In the genomic region with DNA sequence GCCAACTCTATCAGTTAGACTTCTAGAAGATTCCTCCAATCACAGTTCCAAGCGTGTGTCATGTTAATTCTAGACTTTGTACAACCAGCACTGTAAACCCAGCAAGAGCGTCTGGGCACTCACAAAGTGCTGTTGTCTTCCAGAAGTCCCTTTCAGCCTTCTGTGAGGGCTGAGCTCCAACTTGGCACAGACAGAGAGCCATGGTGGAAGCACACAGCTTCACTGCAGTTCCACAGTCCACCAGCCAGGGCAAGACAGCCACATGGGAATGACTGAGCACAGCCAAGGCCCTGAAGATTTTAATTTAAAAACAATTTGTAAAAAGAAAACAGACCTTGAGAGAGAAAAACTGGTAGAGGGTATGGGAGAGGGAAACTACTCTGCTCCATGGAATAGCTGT, we compare ENCODE assay signal across 10 mouse cellular contexts.
DNase-seq lines count a peak whose midpoint lies in the region; ATAC-seq lines count a peak whose summit lies in the region.
"Had no signal": no experiment of that assay in that cellular context is flagged by ENCODE, and none has a peak within 500 bp of the region (broad histone marks: within the 10 kb centered on the region; RNA-seq: fewer than 3 reads in every experiment).

No protein-coding gene starts in this region.

- no peaks in the 10 kb centered on the region for H3K36me3 ChIP-seq in forebrain, embryonic 15.5 days
- H3K36me3 ChIP-seq in forebrain, embryonic 10.5 days (replicated peaks) = no peaks in the 10 kb centered on the region
- H3K36me3 ChIP-seq: limb, embryonic 15.5 days; midbrain, embryonic 13.5 days had no signal

- ATAC-seq in forebrain, embryonic 15.5 days (replicated peaks) = peak; percentile 74
- no peak for ATAC-seq in erythroid progenitor cell, adult 5-6 weeks (replicated peaks; ENCODE audit: low FRiP score, poor library complexity, severe bottlenecking)
- ATAC-seq: midbrain, embryonic 13.5 days had no signal

- no peak overlapping the region for H3K4me3 ChIP-seq in forebrain, embryonic 15.5 days
- H3K4me3 ChIP-seq in forebrain, embryonic 10.5 days = no peak overlapping the region
- H3K4me3 ChIP-seq: limb, embryonic 15.5 days; midbrain, embryonic 13.5 days had no signal

- no peak overlapping the region for H3K4me2 ChIP-seq in forebrain, embryonic 15.5 days (replicated peaks)
- H3K4me2 ChIP-seq: limb, embryonic 15.5 days; midbrain, embryonic 13.5 days had no signal

- 62% methylated on average over 2 of the region's 2 CpGs for WGBS in forebrain, embryonic 15.5 days
- 91% methylated on average over 2 of the region's 2 CpGs for WGBS in forebrain, embryonic 10.5 days

- no peak for DNase-seq in forebrain, embryonic 10.5 days (ENCODE audit: extremely low spot score, low spot score)
- peak; percentile 53 for DNase-seq in lung, postnatal 10 days
- no peak for DNase-seq in lung, adult 18-20 months
- DNase-seq in cerebellum, postnatal 14 days = peak; percentile 81 to 85
- DNase-seq in left cerebral cortex, postnatal 10 days (ENCODE audit: extremely low spot score in 1 of 2, low spot score in 2 of 2) = peak; percentile 22 to 46
- DNase-seq in kidney, postnatal 10 days = no peak

- no peak overlapping the region for H3K9ac ChIP-seq in forebrain, embryonic 15.5 days (replicated peaks)
- H3K9ac ChIP-seq: limb, embryonic 15.5 days; midbrain, embryonic 13.5 days had no signal

- no peaks in the 10 kb centered on the region for H3K9me3 ChIP-seq in forebrain, embryonic 15.5 days
- no peaks in the 10 kb centered on the region for H3K9me3 ChIP-seq in forebrain, embryonic 10.5 days
- H3K9me3 ChIP-seq: limb, embryonic 15.5 days; midbrain, embryonic 13.5 days had no signal

- intact Hi-C loops in left cerebral cortex, postnatal 10 days (cut with DNase I) = no loop called here

- no peak overlapping the region for H3K27ac ChIP-seq in forebrain, embryonic 15.5 days (replicated peaks)
- no peak overlapping the region for H3K27ac ChIP-seq in forebrain, embryonic 10.5 days
- H3K27ac ChIP-seq: limb, embryonic 15.5 days; midbrain, embryonic 13.5 days had no signal

- 0 out of 2 replicates have a peak, but pooled peaks cover 6% of the 10 kb centered on the region for H3K4me1 ChIP-seq in forebrain, embryonic 15.5 days
- peaks cover 5% of the 10 kb centered on the region; the same call in 1 of the 2 replicates for H3K4me1 ChIP-seq in forebrain, embryonic 10.5 days
- H3K4me1 ChIP-seq: limb, embryonic 15.5 days had no signal

- no peaks in the 10 kb centered on the region for H3K27me3 ChIP-seq in forebrain, embryonic 15.5 days
- no peaks in the 10 kb centered on the region for H3K27me3 ChIP-seq in forebrain, embryonic 10.5 days (ENCODE audit: poor library complexity, severe bottlenecking)
- H3K27me3 ChIP-seq: limb, embryonic 15.5 days; midbrain, embryonic 13.5 days had no signal

Comparison
In these comparisons a context has a peak if more than half of its experiments do, and no peak if none do; other contexts are left out.
1. DNase-seq: peak in lung, postnatal 10 days (single experiment), cerebellum, postnatal 14 days (2 of 2) and left cerebral cortex, postnatal 10 days (2 of 2); none in forebrain, embryonic 10.5 days (single experiment), lung, adult 18-20 months (0 of 2) and kidney, postnatal 10 days (single experiment).